Mouse (Mus musculus) E14TG2a.4 (cell line): ENCODE data around the gene D11Wsu47e.

ENCODE experiments used
- CTCF ChIP-seq: conservative IDR thresholded peaks from 2 replicates; pipeline ENCODE4 v1.5.1; 2014; ENCODE audit warnings: low read length
- NANOG ChIP-seq: IDR thresholded peaks from 2 replicates; pipeline ENCODE4 v1.6.1; 2014; ENCODE audit warnings: borderline replicate concordance, low read length, mixed read lengths
- POU5F1 ChIP-seq: IDR thresholded peaks from 2 replicates; pipeline ENCODE4 v1.6.1; 2014; ENCODE audit warnings: low read length, borderline replicate concordance

DNA sequence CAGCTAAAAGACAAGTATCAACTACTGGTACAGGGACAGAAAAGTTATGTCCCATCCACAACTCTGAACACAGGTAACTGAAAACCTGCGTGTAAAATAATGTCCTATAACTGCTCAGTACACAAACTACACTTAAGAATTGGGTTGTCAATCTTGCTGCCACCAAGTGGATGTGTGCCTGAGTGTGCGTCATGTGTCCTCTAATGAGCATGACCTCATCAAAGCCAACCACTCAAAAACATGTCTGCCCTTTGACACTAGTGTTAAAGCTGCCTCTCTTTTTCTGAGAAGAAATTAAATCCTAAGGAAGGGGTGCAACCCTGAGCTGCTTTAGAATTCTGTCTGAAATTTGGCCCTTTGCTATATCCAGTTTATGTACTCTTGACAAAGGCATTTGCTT is 19.9 kb upstream of the D11Wsu47e start:
- no peak for TF ChIP-seq CTCF
- TF ChIP-seq NANOG = no peak
- no peak for TF ChIP-seq POU5F1
